30 mouse cellular contexts compared by ENCODE assay signal in the genomic region with DNA sequence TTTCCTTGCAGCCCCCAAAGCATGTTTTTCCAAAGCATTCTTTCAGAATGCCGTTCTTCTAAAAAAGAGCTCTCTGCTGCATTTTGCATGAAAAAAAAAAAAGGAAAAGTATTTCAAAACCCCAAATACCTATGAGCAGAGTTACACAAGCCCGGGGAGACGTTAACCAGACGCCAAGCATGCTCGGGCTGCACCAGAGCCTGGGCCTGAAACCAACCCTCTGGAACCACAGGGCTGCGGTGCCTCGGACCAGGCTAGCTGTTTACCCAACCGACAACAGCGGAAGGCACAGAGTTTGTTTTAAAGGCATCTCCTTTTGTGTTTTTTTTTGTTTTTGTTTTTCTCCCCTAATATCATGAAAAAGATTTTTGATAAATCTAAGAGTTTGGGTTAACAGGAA. TPM values are rescaled to one million over a fixed set of nuclear protein-coding genes. Genes with fewer than 3 reads are reported as not detected.
DNase-seq lines count a peak whose midpoint lies in the region; ATAC-seq lines count a peak whose summit lies in the region.
"Had no signal": no experiment of that assay in that cellular context is flagged by ENCODE, and none has a peak within 500 bp of the region (broad histone marks: within the 10 kb centered on the region; RNA-seq: fewer than 3 reads in every experiment).

No protein-coding gene starts in this region.

- H3K4me1 ChIP-seq in limb, embryonic 15.5 days: peaks cover 23% of the 10 kb centered on the region
- 0 out of 2 replicates have a peak, but pooled peaks cover 6% of the 10 kb centered on the region for H3K4me1 ChIP-seq in midbrain, embryonic 13.5 days (replicated peaks)
- H3K4me1 ChIP-seq: forebrain, embryonic 13.5 days; hindbrain, embryonic 13.5 days had no signal

- H3K27me3 ChIP-seq in limb, embryonic 15.5 days: no peaks in the 10 kb centered on the region
- H3K27me3 ChIP-seq in midbrain, embryonic 13.5 days: peaks cover under 1% of the 10 kb centered on the region; the same call in 1 of the 2 replicates
- H3K27me3 ChIP-seq: heart, embryonic 15.5 days had no signal

- 46% methylated on average over 9 of the region's 9 CpGs for WGBS in limb, embryonic 15.5 days
- WGBS in midbrain, embryonic 13.5 days: 90% methylated on average over 9 of the region's 9 CpGs

- H3K4me2 ChIP-seq in limb, embryonic 15.5 days: no peak overlapping the region
- no peak overlapping the region for H3K4me2 ChIP-seq in midbrain, embryonic 13.5 days (replicated peaks)
- H3K4me2 ChIP-seq: forebrain, embryonic 13.5 days; heart, embryonic 12.5 days; heart, embryonic 15.5 days; hindbrain, embryonic 13.5 days had no signal

- peak; percentile 53 for DNase-seq in adrenal gland, postnatal 14 days
- no peak for DNase-seq in adrenal gland, postnatal 36 days
- DNase-seq in adipocyte (ENCODE audit: low spot score): peak; percentile 22
- no peak for DNase-seq in urinary bladder, postnatal 14 days (ENCODE audit: low spot score)
- DNase-seq: adrenal gland, postnatal 10 days; cerebellum, adult 11-12 months; cerebellum, adult 8-10 months; cerebellum, postnatal 10 days; cerebellum, postnatal 36 days; embryo, embryonic 11 days; gastrocnemius, postnatal 10 days; gastrocnemius, postnatal 36 days; heart, adult 11 months; heart, postnatal 10 days; heart, postnatal 36 days had no signal

- H3K9ac ChIP-seq in limb, embryonic 15.5 days: no peak overlapping the region
- H3K9ac ChIP-seq in midbrain, embryonic 13.5 days (replicated peaks): no peak overlapping the region
- H3K9ac ChIP-seq: forebrain, embryonic 13.5 days; heart, embryonic 12.5 days; heart, embryonic 15.5 days; hindbrain, embryonic 13.5 days had no signal

- no peak overlapping the region for H3K4me3 ChIP-seq in limb, embryonic 15.5 days
- no peak overlapping the region for H3K4me3 ChIP-seq in midbrain, embryonic 13.5 days (replicated peaks)
- H3K4me3 ChIP-seq: forebrain, embryonic 10.5 days; forebrain, embryonic 13.5 days; heart, embryonic 12.5 days; heart, embryonic 15.5 days; hindbrain, embryonic 10.5 days; hindbrain, embryonic 13.5 days had no signal

- H3K27ac ChIP-seq in limb, embryonic 15.5 days: 0 out of 2 replicates have a peak overlapping the region, but pooled peaks have one; percentile 47
- H3K27ac ChIP-seq in midbrain, embryonic 13.5 days: no peak overlapping the region
- H3K27ac ChIP-seq: forebrain, embryonic 10.5 days; forebrain, embryonic 13.5 days; heart, embryonic 15.5 days; hindbrain, embryonic 10.5 days; hindbrain, embryonic 13.5 days had no signal

- H3K9me3 ChIP-seq in limb, embryonic 15.5 days: no peaks in the 10 kb centered on the region
- no peaks in the 10 kb centered on the region for H3K9me3 ChIP-seq in midbrain, embryonic 13.5 days
- H3K9me3 ChIP-seq: forebrain, embryonic 10.5 days; forebrain, embryonic 13.5 days; heart, embryonic 12.5 days; heart, embryonic 15.5 days; hindbrain, embryonic 10.5 days; hindbrain, embryonic 13.5 days had no signal

- H3K36me3 ChIP-seq in limb, embryonic 15.5 days: peaks cover 29% of the 10 kb centered on the region
- H3K36me3 ChIP-seq in midbrain, embryonic 13.5 days: no peaks in the 10 kb centered on the region
- H3K36me3 ChIP-seq: heart, embryonic 15.5 days; hindbrain, embryonic 13.5 days had no signal

- ATAC-seq in granulocyte monocyte progenitor cell, adult 5-6 weeks (replicated peaks; ENCODE audit: poor library complexity, severe bottlenecking): peak; percentile 55; the same call in 1 of the 2 replicates
- ATAC-seq in limb, embryonic 15.5 days (ENCODE audit: insufficient number of reproducible peaks, low FRiP score, low TSS enrichment, low read depth): no peak
- ATAC-seq in midbrain, embryonic 13.5 days: no peak
- ATAC-seq: activated CD4-positive, CD25-positive, alpha-beta regulatory T cell, adult 4 months; forebrain, embryonic 13.5 days; forebrain, embryonic 16.5 days; hindbrain, embryonic 16.5 days had no signal

RNA-seq across cellular contexts. Expression of gene Rflnb, which starts 6.7 kb away (rescaled TPM):
- total RNA-seq in adrenal gland, postnatal 14 days (2021): 53.4 and 64.1 TPM in 2 replicates
- 10 to 100 TPM; 19.6 to 28.8 TPM for total RNA-seq in adrenal gland, postnatal 36 days (2021)
- 8.1 and 14.5 TPM in 2 replicates for total RNA-seq in granulocyte monocyte progenitor cell, adult 5-6 weeks (2014; fragmentation: Nextera tagmentation)
- 13.1 and 21.6 TPM in 2 replicates for total RNA-seq in granulocyte monocyte progenitor cell, adult 5-6 weeks (2017)
- polyA plus RNA-seq in limb, embryonic 15.5 days (2015; fragmentation: Nextera tagmentation; extraction: Ambion mirVana): 51.0 and 59.4 TPM in 2 replicates
- polyA plus RNA-seq in midbrain, embryonic 13.5 days (2015; fragmentation: Nextera tagmentation; extraction: Ambion mirVana): 6.2 and 7.2 TPM in 2 replicates

RNA-seq across cellular contexts. Expression of gene 1700016K19Rik, which starts 21.2 kb away (rescaled TPM):
- total RNA-seq in adrenal gland, postnatal 14 days (2021): not detected in 2 replicates
- total RNA-seq in adrenal gland, postnatal 36 days (2021): not detected
- total RNA-seq in granulocyte monocyte progenitor cell, adult 5-6 weeks (2014; fragmentation: Nextera tagmentation): not detected in 2 replicates
- total RNA-seq in granulocyte monocyte progenitor cell, adult 5-6 weeks (2017): not detected in 2 replicates
- polyA plus RNA-seq in limb, embryonic 15.5 days (2015; fragmentation: Nextera tagmentation; extraction: Ambion mirVana): 0.84 and 1.1 TPM in 2 replicates
- polyA plus RNA-seq in midbrain, embryonic 13.5 days (2015; fragmentation: Nextera tagmentation; extraction: Ambion mirVana): 0.97 and 1.8 TPM in 2 replicates
- total RNA-seq: adrenal gland, adult 18-20 months; adrenal gland, postnatal 10 days; gastrocnemius, adult 18-20 months; gastrocnemius, postnatal 10 days; gastrocnemius, postnatal 36 days; heart, adult 8-10 months; heart, postnatal 10 days; heart, postnatal 36 days had no signal

Comparison
In these comparisons a context has a peak if more than half of its experiments do, and no peak if none do; other contexts are left out.
1. DNase-seq: peak in adrenal gland, postnatal 14 days (single experiment) and adipocyte (single experiment); none in adrenal gland, postnatal 36 days (0 of 2) and urinary bladder, postnatal 14 days (single experiment).